Mouse (Mus musculus) gastrocnemius, adult 18-20 months (tissue): Measurements from ENCODE around the gene Mlf2. TPM values are rescaled to one million over a fixed set of nuclear protein-coding genes. Genes with fewer than 3 reads are reported as not detected.
"Not testable (repeated sequence)": the region's sequence is repeated elsewhere in the genome, so short reads cannot be mapped to it uniquely, and the experiment has no call there.

ENCODE experiments used
- DNase-seq: peaks from one replicate; pipeline ENCODE4 v3.0.0; 2021; ENCODE audit warnings: low spot score
- long read RNA-seq, 2 experiments: library from polyadenylated mRNA; stranded (forward); transcript quantifications; one replicate each; pipeline ENCODE4 v2.0.0; 2021
- total RNA-seq, 2 experiments: library from RNA; stranded (reverse); gene quantifications; 2 replicates each; pipeline ENCODE4 v1.2.3; 2021

The Mlf2 gene
- total RNA-seq, result 100 to 1,000 TPM; 196 to 205 TPM
- long read RNA-seq, experiment 1, transcript Mlf2-201 (9 exons, 1,451 nt), result minor isoform, 14 of 376 reads
- long read RNA-seq, experiment 1, transcript Mlf2-202 (9 exons, 1,475 nt), result major isoform, 320 of 376 reads
- long read RNA-seq, experiment 1, partial matches to known transcripts, result 28 of 376 reads
- long read RNA-seq, experiment 1, other reads (novel, unspliced or antisense), result 14 of 376 reads
- long read RNA-seq, experiment 2, transcript Mlf2-202 (9 exons, 1,475 nt), result major isoform, 287 of 371 reads
- long read RNA-seq, experiment 2, transcript Mlf2-201 (9 exons, 1,451 nt), result minor isoform, 18 of 371 reads
- long read RNA-seq, experiment 2, partial matches to known transcripts, result 48 of 371 reads
- long read RNA-seq, experiment 2, other reads (novel, unspliced or antisense), result 18 of 371 reads

DNA sequence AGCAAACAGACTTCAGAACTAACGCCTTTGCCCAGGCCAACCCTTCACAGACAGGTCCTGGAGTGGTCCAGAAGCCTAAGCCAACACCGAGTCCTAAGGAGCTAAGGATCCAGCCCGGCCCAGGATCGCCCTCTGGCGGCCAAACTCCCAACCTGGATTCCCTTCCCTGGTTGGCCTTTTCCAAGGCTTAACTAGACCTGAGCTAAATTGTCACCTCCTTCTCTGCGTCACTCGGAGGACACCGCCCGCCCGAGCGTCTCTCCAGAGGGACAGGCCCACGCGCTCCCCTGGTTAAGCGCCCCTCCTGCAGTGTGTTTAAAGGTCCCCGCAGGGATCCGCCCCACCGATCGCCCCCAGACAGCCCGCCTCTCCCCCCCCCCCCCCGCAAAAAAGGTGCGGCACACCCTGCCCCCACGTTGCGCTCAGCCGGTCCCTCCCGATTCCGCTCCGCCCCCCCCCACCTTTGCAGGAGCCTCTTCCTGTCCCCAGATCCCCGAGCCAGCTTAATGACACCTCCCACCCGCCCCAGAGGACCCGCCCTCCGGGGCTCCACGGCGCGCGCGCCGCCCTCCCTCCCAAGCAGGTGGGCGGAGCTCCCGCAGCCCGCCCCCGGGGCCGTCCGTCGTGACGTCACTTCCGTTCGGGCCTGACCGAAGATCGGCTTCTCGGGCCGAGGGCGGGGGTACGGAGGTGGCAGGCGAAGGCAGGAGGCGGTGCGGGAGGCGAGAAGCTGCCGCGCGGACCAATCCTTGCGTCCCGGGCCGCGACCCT, at the start of gene Mlf2:
TSS of gene Mlf2 (plus strand) at position 633 of the 771 bp plus-strand sequence.
- peak; percentile 99 for DNase-seq

DNA sequence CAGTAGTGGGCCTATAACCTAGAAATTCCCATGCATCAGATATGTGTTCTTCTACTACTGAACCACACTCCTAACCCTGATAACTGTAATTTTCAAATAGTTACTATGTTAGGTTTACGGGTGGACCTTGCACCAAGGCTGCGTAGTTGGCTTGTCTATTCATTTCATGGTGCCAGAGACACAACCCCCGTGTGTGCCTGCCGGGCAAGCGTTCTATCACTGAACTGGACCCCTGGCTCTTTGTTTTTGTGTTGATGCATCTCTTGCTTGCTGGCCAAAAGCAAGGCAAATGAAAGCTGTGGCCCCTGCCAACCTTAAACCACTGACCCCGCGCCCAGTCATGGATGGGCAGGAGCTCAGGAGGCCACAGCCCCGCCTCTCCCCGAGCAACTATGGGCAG, 49.4 kb upstream of the Mlf2 start:
- no peak for DNase-seq

DNA sequence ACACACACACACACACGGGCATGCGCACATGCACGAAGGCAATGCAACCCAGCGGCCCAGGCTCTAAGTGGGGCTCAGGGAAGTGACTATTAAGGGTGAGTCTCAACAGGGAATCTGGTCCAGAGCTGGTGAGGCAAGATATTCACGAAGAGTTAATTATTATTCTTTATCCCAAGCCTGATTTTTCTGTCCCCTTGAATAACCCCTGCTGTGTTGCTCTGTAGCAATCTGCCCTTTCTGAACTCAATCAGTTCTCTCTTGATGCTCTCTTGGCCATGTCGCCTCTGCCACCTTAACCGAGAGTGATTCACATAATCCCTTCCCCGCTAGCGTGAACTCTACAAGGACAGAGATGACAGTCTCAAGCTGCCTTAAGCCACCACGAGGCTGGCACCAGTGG, 47.8 kb upstream of the Mlf2 start:
- no peak for DNase-seq

DNA sequence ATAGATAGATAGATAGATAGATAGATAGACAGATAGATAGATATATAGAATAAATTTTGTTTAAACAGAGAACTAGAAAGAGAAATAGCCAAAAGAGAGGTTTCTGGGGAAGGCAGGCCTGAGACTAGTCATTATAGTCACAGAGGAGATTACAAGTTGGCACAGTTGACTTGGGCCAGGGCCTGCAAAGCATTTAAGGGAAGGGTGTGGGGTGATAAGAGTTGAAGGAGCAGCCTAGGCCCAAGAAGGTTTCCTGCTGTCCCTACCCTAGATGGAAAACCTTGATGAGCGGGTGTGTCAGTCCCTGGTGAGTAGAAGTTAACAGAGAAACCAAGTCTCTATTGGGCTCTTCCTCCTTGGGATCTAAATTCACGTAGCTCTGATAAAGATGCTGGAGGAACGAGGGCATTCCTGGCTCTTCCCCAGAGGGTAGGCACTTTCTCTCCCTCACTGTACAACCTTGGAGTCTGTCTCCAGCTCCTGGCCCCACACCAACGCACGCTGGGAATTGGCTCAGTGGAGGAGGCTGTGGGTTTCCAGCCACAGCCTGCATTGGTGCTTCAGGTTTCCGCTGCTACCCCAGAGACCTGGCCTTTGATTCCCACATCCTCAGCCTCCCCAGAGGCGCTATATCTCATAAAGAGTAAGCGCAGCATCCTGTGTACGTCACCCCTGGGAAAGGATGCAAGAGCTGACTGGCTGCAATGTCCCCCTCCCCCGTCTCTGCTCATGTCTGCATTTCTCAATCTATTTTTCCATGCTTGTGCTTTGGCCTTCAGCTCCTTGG, 46.3 kb upstream of the Mlf2 start:
- DNase-seq, result no peak

DNA sequence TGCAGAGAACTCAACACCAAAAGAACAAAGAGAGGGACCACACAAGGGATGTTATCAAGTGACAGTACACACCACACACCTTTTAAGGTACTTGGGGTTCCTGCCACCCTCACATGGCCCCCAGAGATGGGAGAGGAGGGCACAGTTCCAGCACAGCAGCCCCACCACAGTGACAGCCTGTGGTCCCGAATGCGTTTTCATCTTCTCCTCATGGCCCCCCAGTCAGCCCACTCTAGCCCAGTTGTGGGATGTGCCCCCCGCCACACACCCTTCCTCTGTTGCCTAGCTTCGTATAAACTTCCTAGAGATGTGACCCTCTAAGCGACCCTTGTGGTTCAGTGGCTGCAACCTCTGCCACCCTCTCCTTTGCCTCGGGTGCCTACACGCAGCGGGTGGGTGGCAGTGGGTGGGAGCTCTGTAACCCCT, 45.2 kb upstream of the Mlf2 start:
- DNase-seq, result no peak

DNA sequence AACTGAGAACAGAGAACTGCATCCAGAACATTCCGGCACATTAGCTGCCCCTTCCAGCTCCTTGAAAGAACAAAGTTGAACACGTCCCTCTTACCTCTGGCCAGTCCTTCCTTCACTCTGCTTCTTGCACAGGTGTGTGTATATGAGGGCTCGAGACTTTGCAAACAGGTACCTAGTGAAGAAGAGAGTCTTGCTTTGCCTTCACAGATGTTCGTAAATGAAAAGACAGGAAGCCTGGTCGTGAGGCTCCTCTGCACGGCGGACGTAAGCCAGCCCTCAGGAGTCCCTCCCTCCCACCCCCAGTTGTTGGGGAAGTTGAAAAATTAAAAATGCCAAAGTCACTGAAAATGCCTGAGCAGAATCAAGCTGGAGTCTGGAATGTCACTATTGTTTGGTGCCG, 43.2 kb upstream of the Mlf2 start, which contains the start of gene Cd4:
TSS of gene Cd4 (minus strand) at position 236 of the 400 bp plus-strand sequence.
- no peak for DNase-seq

- DNase-seq, result no peak
Observed at GRCm38 (mm10) chr6:124888555-124889125, 42.5 kb upstream of the Mlf2 start.

- DNase-seq, result no peak
Observed at GRCm38 (mm10) chr6:124890997-124891396, 40.2 kb upstream of the Mlf2 start.

DNA sequence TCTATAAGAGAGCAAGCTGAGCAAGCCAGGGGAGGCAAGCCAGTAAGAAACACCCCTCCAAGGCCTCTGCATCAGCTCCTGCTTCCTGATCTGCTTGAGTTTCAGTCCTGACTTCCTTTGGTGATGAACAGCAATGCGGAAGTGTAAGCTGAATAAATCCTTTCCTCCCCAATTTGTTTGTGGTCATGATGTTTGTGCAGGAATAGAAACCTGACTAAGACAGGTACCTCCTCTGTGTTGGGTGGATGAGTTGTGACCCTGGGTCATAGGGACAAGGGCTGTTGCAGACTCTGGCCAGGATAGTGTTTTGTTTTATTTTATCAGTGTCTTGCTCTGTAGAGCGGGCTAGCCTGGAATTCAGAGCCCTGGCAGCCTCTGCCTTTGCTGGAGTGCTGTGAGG, 37.1 kb upstream of the Mlf2 start:
- DNase-seq, result not testable (repeated sequence)

DNA sequence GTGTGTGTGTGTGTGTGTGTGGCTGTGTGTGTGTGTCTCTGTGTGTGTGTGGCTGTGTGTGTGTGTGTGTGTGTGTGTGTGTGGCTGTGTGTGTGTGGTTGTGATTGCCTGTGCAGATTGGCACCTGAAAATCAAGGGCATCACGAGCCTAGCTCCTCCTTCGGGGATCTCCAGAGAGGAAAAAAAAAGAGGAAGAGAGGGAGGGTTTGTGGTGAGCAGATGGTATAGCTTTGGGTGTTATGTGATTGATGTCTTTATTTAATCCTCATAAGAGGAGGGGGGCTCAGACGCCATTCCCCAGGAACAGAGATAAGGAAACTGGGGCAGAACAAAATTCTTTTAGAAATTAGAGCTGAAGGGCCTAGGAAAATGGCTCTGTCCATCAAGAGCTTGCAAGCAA, 32.8 kb upstream of the Mlf2 start:
- DNase-seq, result no peak

DNA sequence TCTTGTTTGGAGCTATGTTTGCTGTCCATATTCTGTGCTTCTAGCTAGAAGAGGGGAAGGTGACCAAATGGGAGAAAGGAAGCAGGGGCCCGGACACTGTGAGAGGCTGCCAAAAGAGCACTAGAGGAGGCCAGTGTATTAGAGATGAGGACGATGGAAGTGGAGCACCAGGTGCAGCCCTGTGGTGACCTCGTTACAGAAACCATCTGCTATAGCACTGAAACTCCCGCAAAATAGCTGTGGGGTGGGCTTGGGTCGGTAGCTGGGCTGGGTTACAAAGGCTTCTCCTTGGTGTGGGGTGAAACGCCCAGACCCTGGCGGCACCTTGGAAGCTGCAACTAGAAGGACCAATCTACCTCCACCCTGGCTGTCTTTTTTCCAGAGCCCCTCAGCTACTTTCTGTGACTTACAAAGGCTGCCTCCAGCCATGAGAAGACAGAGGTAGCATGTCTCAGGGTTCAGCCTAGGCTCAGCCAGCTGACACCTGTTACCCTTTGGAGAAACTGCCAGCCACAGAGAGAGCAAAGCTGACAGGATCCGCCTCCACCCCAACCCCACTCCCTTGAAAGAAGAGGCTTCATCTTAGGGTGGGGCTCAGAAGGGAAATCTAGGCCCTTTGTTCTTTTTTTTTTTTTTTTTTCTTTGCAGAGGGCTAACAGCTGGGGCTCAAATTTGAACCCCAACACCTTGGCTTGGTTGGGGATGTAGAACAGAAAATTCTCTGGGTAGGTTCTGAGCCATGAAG, 31.0 kb upstream of the Mlf2 start:
- DNase-seq, result no peak

DNA sequence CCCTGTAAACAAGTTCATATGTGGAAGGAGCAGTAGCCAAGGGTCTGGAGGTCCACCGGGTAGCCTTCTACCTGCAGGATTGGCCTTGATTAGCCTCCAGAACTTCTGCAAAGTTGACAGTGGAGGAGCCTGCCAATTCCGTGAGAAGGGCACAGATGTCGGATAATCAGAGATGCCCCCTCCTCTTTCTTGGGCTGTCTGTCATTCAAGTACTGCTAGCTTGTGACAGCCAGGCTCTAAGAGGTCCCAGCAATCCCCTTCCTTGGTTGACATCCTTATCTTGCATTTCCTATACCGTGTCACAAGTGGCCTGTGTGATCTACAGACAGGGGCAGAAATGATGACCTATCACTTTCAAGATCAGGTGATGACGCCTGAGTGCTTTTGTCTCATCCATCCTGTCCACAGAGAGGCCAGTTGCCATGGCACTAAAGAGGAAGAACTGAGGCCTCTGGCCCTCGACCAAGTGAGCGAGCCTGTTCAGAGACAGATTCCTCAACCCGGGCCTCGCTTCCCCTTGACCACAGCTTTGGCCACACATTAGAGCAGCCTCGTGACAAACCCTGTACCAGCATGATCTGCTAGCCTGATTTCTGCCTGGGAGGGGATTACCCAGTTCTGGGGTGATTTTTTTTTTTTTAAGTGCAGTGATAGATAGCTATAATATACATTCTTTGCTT, 30.2 kb upstream of the Mlf2 start:
- DNase-seq, result no peak

GRCm38 (mm10) chr6:124901851-124902250, 29.3 kb upstream of the Mlf2 start:
- DNase-seq, result no peak

- peak; percentile 97 for DNase-seq
Observed at GRCm38 (mm10) chr6:124903580-124904151, 27.5 kb upstream of the Mlf2 start.

DNA sequence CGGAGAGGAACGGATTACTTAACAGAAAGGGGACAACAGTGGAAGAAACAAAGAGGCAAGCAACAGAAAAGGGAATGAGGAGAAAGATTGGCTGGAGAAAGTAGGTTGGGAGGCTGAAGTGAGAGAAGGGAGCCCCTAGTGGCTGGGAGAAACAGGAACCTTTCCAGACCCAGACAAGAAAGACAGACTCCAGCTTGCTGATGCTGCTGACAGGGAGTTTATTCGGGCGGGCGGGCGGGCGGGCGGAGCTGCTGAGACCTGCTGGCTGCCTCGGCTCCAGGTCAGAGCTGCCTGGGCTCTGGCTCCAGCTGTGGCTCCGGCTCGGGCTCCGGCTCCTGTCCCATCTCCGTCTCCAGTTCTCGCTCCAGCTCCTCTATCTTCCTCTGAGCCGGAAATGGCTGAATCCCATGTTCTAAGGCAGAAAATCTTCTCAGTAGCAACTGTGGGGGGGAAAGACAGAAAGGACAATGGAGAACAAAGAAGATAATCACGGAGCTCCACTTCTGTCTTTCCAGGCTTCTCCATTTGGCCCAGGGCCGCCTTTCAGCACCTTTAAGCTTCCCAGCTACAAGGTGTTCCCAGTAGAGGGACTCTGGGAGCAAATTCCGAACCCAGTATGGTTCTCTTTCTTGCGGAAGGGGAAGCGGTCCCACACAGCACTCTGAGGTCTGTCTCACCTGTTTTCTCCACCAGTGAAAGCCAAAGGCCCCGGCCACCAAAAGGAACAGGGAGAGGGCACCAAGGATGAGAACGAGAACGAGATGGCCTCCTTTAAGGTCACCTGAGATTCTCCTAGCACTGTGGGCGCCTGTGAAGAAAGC, 26.8 kb upstream of the Mlf2 start:
- DNase-seq, result peak; percentile 84

GRCm38 (mm10) chr6:124904991-124905860, 26.0 kb upstream of the Mlf2 start:
- DNase-seq, result no peak

- no peak for DNase-seq
Observed at GRCm38 (mm10) chr6:124907767-124908166, 23.4 kb upstream of the Mlf2 start.

DNA sequence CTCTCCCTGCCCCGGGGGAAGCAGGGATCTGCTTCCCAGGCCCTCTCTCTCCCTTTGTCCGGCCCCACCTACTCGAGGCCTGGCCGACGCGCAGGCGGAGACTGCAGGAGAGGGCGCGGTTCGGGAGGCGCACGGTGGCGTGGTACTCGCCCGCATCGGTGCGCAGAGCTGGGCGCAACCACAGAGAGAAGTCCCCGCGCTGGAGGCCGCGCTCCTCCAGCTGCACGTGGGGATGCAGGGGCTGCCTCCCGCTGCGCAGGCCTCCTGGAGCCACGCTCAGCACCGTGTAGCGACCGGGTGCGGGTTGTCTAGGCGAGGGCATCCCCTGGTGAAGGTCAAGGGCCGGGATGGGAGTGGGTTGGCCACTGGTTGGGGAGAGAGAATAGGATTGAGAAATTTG, 21.2 kb upstream of the Mlf2 start:
- no peak for DNase-seq
